Mouse (Mus musculus): Measurements from ENCODE around the gene Ddx58.

- TF ChIP-seq CTCF (IDR thresholded peaks at IDR 0.05; ENCODE audit: extremely low read depth, insufficient read depth, insufficient read length, insufficient replicate concordance) (no peak), POLR2A (IDR thresholded peaks at IDR 0.05; ENCODE audit: low read depth, low read length) (no peak)
Measured at GRCm38 (mm10) chr4:40217910-40218309, 21.7 kb downstream of the Ddx58 start.

Data from spleen, adult 2 months (tissue).